8 mouse cellular contexts compared by ENCODE assay signal in genomic region chr11:62879220-62880048, GRCm38 (mm10). TPM values are rescaled to one million over a fixed set of nuclear protein-coding genes. Genes with fewer than 3 reads are reported as not detected.
A peak's percentile ranks its signal among the peaks of the same experiment; 100 is the strongest.
DNase-seq lines count a peak whose midpoint lies in the region; ATAC-seq lines count a peak whose summit lies in the region.

Tvp23b (plus strand) TSS chr11:62879455.

- peak within 1 kb of the TSS; percentile 89 for H3K9ac ChIP-seq in hindbrain, embryonic 11.5 days (ENCODE audit: low read depth, low read length)

- H3K9me3 ChIP-seq in hindbrain, embryonic 11.5 days (ENCODE audit: control insufficient read depth, low read length): no peaks in the 10 kb centered on the region

- ATAC-seq in hindbrain, embryonic 11.5 days (ENCODE audit: low FRiP score): peak; percentile 97

- DNase-seq in Muller cell, postnatal 12 days (ENCODE audit: inconsistent ontology term): peak; percentile 99
- DNase-seq in cerebellum, adult 9-11 months: peak; percentile 97
- peak; percentile 96 to 99 for DNase-seq in frontal cortex, adult 2 months (ENCODE audit: extremely low spot score in 1 of 2, low spot score in 1 of 2)
- peak; percentile 100 for DNase-seq in hindbrain, embryonic 11.5 days (ENCODE audit: low spot score)
- peak; percentile 96 to 99 for DNase-seq in layer of hippocampus, postnatal 10 days (ENCODE audit: low spot score in 2 of 2)
- peak; percentile 99 for DNase-seq in lung, postnatal 10 days
- DNase-seq in ovary, postnatal 36 days (ENCODE audit: low spot score): peak; percentile 99
- DNase-seq in thymus, postnatal 25 days: peak; percentile 99

- H3K4me3 ChIP-seq in hindbrain, embryonic 11.5 days (ENCODE audit: low read depth, low read length): peak within 1 kb of the TSS; percentile 76

- 2% methylated on average over 54 of the region's 55 CpGs for WGBS in hindbrain, embryonic 11.5 days

- H3K4me2 ChIP-seq in hindbrain, embryonic 11.5 days (replicated peaks; ENCODE audit: low read depth, low read length): peak within 1 kb of the TSS; percentile 81

- H3K27me3 ChIP-seq in hindbrain, embryonic 11.5 days (ENCODE audit: control insufficient read depth, insufficient read depth, low read length): no peaks in the 10 kb centered on the region

- H3K4me1 ChIP-seq in hindbrain, embryonic 11.5 days (replicated peaks; ENCODE audit: control insufficient read depth, insufficient read depth, low read length): no peaks in the 10 kb centered on the region

- no peaks in the 10 kb centered on the region for H3K36me3 ChIP-seq in hindbrain, embryonic 11.5 days (ENCODE audit: control insufficient read depth, insufficient read depth, low read length)

- H3K27ac ChIP-seq in hindbrain, embryonic 11.5 days (ENCODE audit: low read depth, low read length): peak within 1 kb of the TSS; percentile 67

RNA-seq across cellular contexts. Expression of gene Tvp23b, which starts in this region (rescaled TPM):
- polyA plus RNA-seq in frontal cortex, adult 2 months (2012; rRNA removed): 32.7 and 35.9 TPM in 2 replicates
- 41.7 and 53.0 TPM in 2 replicates for polyA plus RNA-seq in hindbrain, embryonic 11.5 days (2014; fragmentation: Nextera tagmentation; extraction: Ambion mirVana)
- 10 to 100 TPM; 24.5 to 25.3 TPM for total RNA-seq in layer of hippocampus, postnatal 10 days (2021)

Comparison
In these comparisons a context has a peak if more than half of its experiments do, and no peak if none do; other contexts are left out.
1. Peak in every context shown above with its lines: DNase-seq, ATAC-seq, H3K4me3 ChIP-seq and H3K27ac ChIP-seq.